Mouse (Mus musculus) liver, adult 2 months (tissue): ENCODE measurements around the gene Glo1.

Source experiments
- CTCF ChIP-seq: fragments of 200-500 bp; IDR thresholded peaks from 2 replicates; pipeline ENCODE4 v1.5.1; 2011; ENCODE audit warnings: low read depth, low read length, control low read depth
- POLR2A ChIP-seq: fragments of 200-500 bp; IDR thresholded peaks from 2 replicates; pipeline ENCODE4 v1.6.1; 2011; ENCODE audit warnings: low read length, control low read depth; ENCODE audit not compliant: insufficient read depth; ENCODE audit errors: extremely low read depth

GRCm38 (mm10) chr17:30583258-30584001 lies 43.2 kb downstream of the Glo1 start:
- TF ChIP-seq POLR2A (no peak), CTCF (no peak)
